Mouse (Mus musculus): Measurements from ENCODE around the gene Ssbp4. TPM values are rescaled to one million over a fixed set of nuclear protein-coding genes. Genes with fewer than 3 reads are reported as not detected.

The Ssbp4 gene
- polyA plus RNA-seq, 1 experiment from 2014 or later: 68.4 TPM

GRCm38 (mm10) chr8:70598283-70598682, 10.4 kb downstream of the Ssbp4 start:
- H3K4me2 ChIP-seq (ENCODE audit: low read depth, low read length): peak overlapping the region; percentile 87
- H3K36me3 ChIP-seq (ENCODE audit: control insufficient read depth, insufficient read depth): peaks cover 19% of the 10 kb centered on the region
- H3K9ac ChIP-seq (ENCODE audit: low read length): peak overlapping the region; percentile 83
- H3K9me3 ChIP-seq (replicated peaks; ENCODE audit: control insufficient read depth, low read length): no peaks in the 10 kb centered on the region
- peak overlapping the region; percentile 30; the same call in 1 of the 2 replicates for H3K27ac ChIP-seq (ENCODE audit: low read length)
- ATAC-seq (replicated peaks; ENCODE audit: extremely low read depth, insufficient read depth, low FRiP score): peak; percentile 29; the same call in 1 of the 2 replicates
- no peaks in the 10 kb centered on the region for H3K27me3 ChIP-seq (ENCODE audit: control insufficient read depth, insufficient read depth, low read length)
- WGBS: 13% methylated on average over 29 of the region's 29 CpGs
- H3K4me3 ChIP-seq (ENCODE audit: low read length): peak overlapping the region; percentile 59
- H3K4me1 ChIP-seq (ENCODE audit: control insufficient read depth, insufficient read depth, low read length): peaks cover 40% of the 10 kb centered on the region

- H3K36me3 ChIP-seq (ENCODE audit: control insufficient read depth, insufficient read depth): peaks cover 16% of the 10 kb centered on the region
- H3K4me3 ChIP-seq (ENCODE audit: low read length): peak overlapping the region; percentile 59
- no peaks in the 10 kb centered on the region for H3K9me3 ChIP-seq (replicated peaks; ENCODE audit: control insufficient read depth, low read length)
- H3K27me3 ChIP-seq (ENCODE audit: control insufficient read depth, insufficient read depth, low read length): no peaks in the 10 kb centered on the region
- peak overlapping the region; percentile 83 for H3K9ac ChIP-seq (ENCODE audit: low read length)
- 16% methylated on average over 68 of the region's 68 CpGs for WGBS
- ATAC-seq (replicated peaks; ENCODE audit: extremely low read depth, insufficient read depth, low FRiP score): no peak
- peaks cover 42% of the 10 kb centered on the region for H3K4me1 ChIP-seq (ENCODE audit: control insufficient read depth, insufficient read depth, low read length)
- peak overlapping the region; percentile 87 for H3K4me2 ChIP-seq (ENCODE audit: low read depth, low read length)
- H3K27ac ChIP-seq (ENCODE audit: low read length): peak overlapping the region; percentile 30; the same call in 1 of the 2 replicates
Observed at GRCm38 (mm10) chr8:70597417-70598272, 11.0 kb downstream of the Ssbp4 start.

GRCm38 (mm10) chr8:70596775-70597416, 11.8 kb downstream of the Ssbp4 start:
- no peak overlapping the region for H3K27ac ChIP-seq (ENCODE audit: low read length)
- no peak for ATAC-seq (replicated peaks; ENCODE audit: extremely low read depth, insufficient read depth, low FRiP score)
- WGBS: 88% methylated on average over 17 of the region's 17 CpGs
- peak overlapping the region; percentile 87; the same call in 1 of the 2 replicates for H3K4me2 ChIP-seq (ENCODE audit: low read depth, low read length)
- H3K9me3 ChIP-seq (replicated peaks; ENCODE audit: control insufficient read depth, low read length): no peaks in the 10 kb centered on the region
- peaks cover 42% of the 10 kb centered on the region for H3K4me1 ChIP-seq (ENCODE audit: control insufficient read depth, insufficient read depth, low read length)
- no peak overlapping the region for H3K4me3 ChIP-seq (ENCODE audit: low read length)
- no peaks in the 10 kb centered on the region for H3K27me3 ChIP-seq (ENCODE audit: control insufficient read depth, insufficient read depth, low read length)
- H3K9ac ChIP-seq (ENCODE audit: low read length): peak overlapping the region; percentile 83
- H3K36me3 ChIP-seq (ENCODE audit: control insufficient read depth, insufficient read depth): peaks cover 10% of the 10 kb centered on the region

GRCm38 (mm10) chr8:70596216-70596615, 12.5 kb downstream of the Ssbp4 start:
- Histone ChIP-seq H3K36me3 (ENCODE audit: control insufficient read depth, insufficient read depth) (peaks cover 11% of the 10 kb centered on the region), H3K27ac (ENCODE audit: low read length) (no peak overlapping the region), H3K9ac (ENCODE audit: low read length) (no peak overlapping the region), H3K4me1 (ENCODE audit: control insufficient read depth, insufficient read depth, low read length) (peaks cover 38% of the 10 kb centered on the region), H3K9me3 (replicated peaks; ENCODE audit: control insufficient read depth, low read length) (no peaks in the 10 kb centered on the region), H3K4me2 (ENCODE audit: low read depth, low read length) (no peak overlapping the region), H3K27me3 (ENCODE audit: control insufficient read depth, insufficient read depth, low read length) (no peaks in the 10 kb centered on the region), H3K4me3 (ENCODE audit: low read length) (no peak overlapping the region)
- 93% methylated on average over 18 of the region's 18 CpGs for WGBS
- no peak for ATAC-seq (replicated peaks; ENCODE audit: extremely low read depth, insufficient read depth, low FRiP score)

GRCm38 (mm10) chr8:70595811-70596210, 12.9 kb downstream of the Ssbp4 start:
- no peak overlapping the region for H3K27ac ChIP-seq (ENCODE audit: low read length)
- 92% methylated on average over 12 of the region's 12 CpGs for WGBS
- no peak for ATAC-seq (replicated peaks; ENCODE audit: extremely low read depth, insufficient read depth, low FRiP score)
- H3K4me3 ChIP-seq (ENCODE audit: low read length): no peak overlapping the region
- H3K36me3 ChIP-seq (ENCODE audit: control insufficient read depth, insufficient read depth): peaks cover 11% of the 10 kb centered on the region
- H3K9me3 ChIP-seq (replicated peaks; ENCODE audit: control insufficient read depth, low read length): no peaks in the 10 kb centered on the region
- H3K27me3 ChIP-seq (ENCODE audit: control insufficient read depth, insufficient read depth, low read length): no peaks in the 10 kb centered on the region
- H3K4me1 ChIP-seq (ENCODE audit: control insufficient read depth, insufficient read depth, low read length): peaks cover 34% of the 10 kb centered on the region
- H3K4me2 ChIP-seq (ENCODE audit: low read depth, low read length): no peak overlapping the region
- H3K9ac ChIP-seq (ENCODE audit: low read length): no peak overlapping the region

GRCm38 (mm10) chr8:70594621-70595564, 13.8 kb downstream of the Ssbp4 start:
- Histone ChIP-seq H3K9ac (ENCODE audit: low read length) (peak overlapping the region; percentile 88), H3K4me3 (ENCODE audit: low read length) (peak overlapping the region; percentile 71), H3K36me3 (ENCODE audit: control insufficient read depth, insufficient read depth) (peaks cover 18% of the 10 kb centered on the region), H3K27ac (ENCODE audit: low read length) (peak overlapping the region; percentile 87), H3K27me3 (ENCODE audit: control insufficient read depth, insufficient read depth, low read length) (no peaks in the 10 kb centered on the region), H3K4me1 (ENCODE audit: control insufficient read depth, insufficient read depth, low read length) (peaks cover 27% of the 10 kb centered on the region), H3K9me3 (replicated peaks; ENCODE audit: control insufficient read depth, low read length) (no peaks in the 10 kb centered on the region), H3K4me2 (ENCODE audit: low read depth, low read length) (peak overlapping the region; percentile 99)
- WGBS: 9% methylated on average over 82 of the region's 82 CpGs
- ATAC-seq (replicated peaks; ENCODE audit: extremely low read depth, insufficient read depth, low FRiP score): peak; percentile 3

GRCm38 (mm10) chr8:70593961-70594609, 14.6 kb downstream of the Ssbp4 start, which contains the start of gene Isyna1:
Gene Isyna1 (plus strand): TSS chr8:70594373.
- H3K4me1 ChIP-seq (ENCODE audit: control insufficient read depth, insufficient read depth, low read length): peaks cover 27% of the 10 kb centered on the region
- peak within 1 kb of the TSS; percentile 88 for H3K9ac ChIP-seq (ENCODE audit: low read length)
- H3K4me3 ChIP-seq (ENCODE audit: low read length): peak within 1 kb of the TSS; percentile 71
- WGBS: under 1% methylated on average over 40 of the region's 40 CpGs
- H3K4me2 ChIP-seq (ENCODE audit: low read depth, low read length): peak within 1 kb of the TSS; percentile 99
- peak; percentile 88 for ATAC-seq (replicated peaks; ENCODE audit: extremely low read depth, insufficient read depth, low FRiP score)
- peak within 1 kb of the TSS; percentile 87 for H3K27ac ChIP-seq (ENCODE audit: low read length)
- no peaks in the 10 kb centered on the region for H3K9me3 ChIP-seq (replicated peaks; ENCODE audit: control insufficient read depth, low read length)
- no peaks in the 10 kb centered on the region for H3K27me3 ChIP-seq (ENCODE audit: control insufficient read depth, insufficient read depth, low read length)
- H3K36me3 ChIP-seq (ENCODE audit: control insufficient read depth, insufficient read depth): peaks cover 18% of the 10 kb centered on the region

GRCm38 (mm10) chr8:70593173-70593572, 15.5 kb downstream of the Ssbp4 start:
- peaks cover 21% of the 10 kb centered on the region for H3K4me1 ChIP-seq (ENCODE audit: control insufficient read depth, insufficient read depth, low read length)
- no peak overlapping the region; the same call in 1 of the 2 replicates for H3K4me3 ChIP-seq (ENCODE audit: low read length)
- H3K27me3 ChIP-seq (ENCODE audit: control insufficient read depth, insufficient read depth, low read length): no peaks in the 10 kb centered on the region
- no peak for ATAC-seq (replicated peaks; ENCODE audit: extremely low read depth, insufficient read depth, low FRiP score)
- no peaks in the 10 kb centered on the region for H3K9me3 ChIP-seq (replicated peaks; ENCODE audit: control insufficient read depth, low read length)
- peak overlapping the region; percentile 99 for H3K4me2 ChIP-seq (ENCODE audit: low read depth, low read length)
- peak overlapping the region; percentile 88 for H3K9ac ChIP-seq (ENCODE audit: low read length)
- peaks cover 21% of the 10 kb centered on the region for H3K36me3 ChIP-seq (ENCODE audit: control insufficient read depth, insufficient read depth)
- H3K27ac ChIP-seq (ENCODE audit: low read length): peak overlapping the region; percentile 87
- WGBS: 42% methylated on average over 8 of the region's 8 CpGs
